Mouse (Mus musculus) liver, embryonic 14.5 days (tissue): ENCODE measurements around the gene Wdr89.

ENCODE experiments used
- CTCF ChIP-seq: IDR thresholded peaks from 2 replicates; pipeline ENCODE4 v1.5.1; 2016; ENCODE audit warnings: antibody characterized with exemption, low read depth, control low read depth
- EP300 ChIP-seq: IDR thresholded peaks from 2 replicates; pipeline ENCODE4 v1.6.1; 2016; ENCODE audit warnings: antibody characterized with exemption, low read depth

DNA sequence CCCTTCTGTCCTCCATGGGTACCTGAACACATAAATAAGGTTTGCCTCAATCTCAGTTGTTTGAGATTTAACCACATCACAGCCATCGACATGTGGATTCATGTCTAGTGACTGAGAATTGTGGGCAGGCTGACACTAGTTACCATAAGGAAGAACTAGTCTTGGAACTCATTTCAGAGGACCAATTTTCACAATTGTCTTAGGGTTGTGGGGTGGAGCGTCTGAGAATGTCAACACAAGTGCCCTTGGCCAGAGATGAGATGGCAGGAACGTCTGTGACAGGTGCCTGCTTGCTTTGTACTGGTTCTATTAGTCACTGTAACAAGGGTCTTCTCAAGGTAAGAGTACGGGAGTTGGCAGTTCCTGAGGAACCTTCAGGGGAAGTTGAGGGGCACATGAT lies 11.8 kb upstream of the Wdr89 start:
- TF ChIP-seq CTCF (no peak), EP300 (no peak)
